Mouse (Mus musculus) liver, embryonic 16.5 days (tissue): ENCODE measurements around the gene Prss54. TPM values are rescaled to one million over a fixed set of nuclear protein-coding genes. Genes with fewer than 3 reads are reported as not detected.
A peak's percentile ranks its signal among the peaks of the same experiment; 100 is the strongest.

Experiments used
- ATAC-seq: fragments of 200-750 bp; cut with Nextera tagmentation; 2 replicates; pipeline ENCODE4 v1.8.0; 2017; ENCODE audit warnings: low read depth, mild to moderate bottlenecking, moderate number of reproducible peaks, moderate library complexity
- H3K27ac ChIP-seq: fragments of 300-500 bp; sonication (generic); 2 replicates; pipeline ENCODE4 v1.5.1; 2014; ENCODE audit warnings: mild to moderate bottlenecking, low read length
- H3K27me3 ChIP-seq: fragments of 300-500 bp; sonication (generic); 2 replicates; pipeline ENCODE4 v1.6.1; 2014; ENCODE audit warnings: low read depth, low read length, mixed read lengths; ENCODE audit not compliant: control insufficient read depth, insufficient read depth
- H3K36me3 ChIP-seq: fragments of 300-500 bp; sonication (generic); 2 replicates; pipeline ENCODE4 v1.6.1; 2014; ENCODE audit warnings: mild to moderate bottlenecking; ENCODE audit not compliant: control insufficient read depth, insufficient read depth
- H3K4me1 ChIP-seq: fragments of 300-500 bp; sonication (generic); 2 replicates; pipeline ENCODE4 v1.6.1; 2014; ENCODE audit warnings: low read depth, low read length, mixed read lengths; ENCODE audit not compliant: control insufficient read depth
- H3K4me2 ChIP-seq: fragments of 300-500 bp; sonication (generic); 2 replicates; pipeline ENCODE4 v1.6.1; 2014; ENCODE audit warnings: low read depth, low read length, mixed read lengths
- H3K4me3 ChIP-seq: fragments of 300-500 bp; sonication (generic); 2 replicates; pipeline ENCODE4 v1.5.1; 2014; ENCODE audit warnings: low read depth, mild to moderate bottlenecking, low read length
- H3K9ac ChIP-seq: fragments of 300-500 bp; sonication (generic); 2 replicates; pipeline ENCODE4 v1.6.1; 2014; ENCODE audit warnings: low read depth, low read length
- H3K9me3 ChIP-seq: fragments of 300-500 bp; sonication (generic); replicated peaks from 2 replicates; pipeline ENCODE4 v1.6.1; 2016; ENCODE audit warnings: low read length; ENCODE audit not compliant: control insufficient read depth
- WGBS: fragments of 180-500 bp; shearing (Covaris S2); extraction: QIAGEN DNeasy Blood & Tissue Kit; methylation state at CpG from one replicate; pipeline ENCODE4 v1.1.7; 2014; ENCODE audit not compliant: insufficient replicate concordance; 5-methylcytosine and 5-hydroxymethylcytosine counted together
- polyA plus RNA-seq: library from polyadenylated mRNA; unstranded; fragments of >200 nt; fragmentation: Nextera tagmentation; extraction: Ambion mirVana; gene quantifications from 2 replicates; pipeline ENCODE4 v1.2.1, GENCODE M21; 2015

Gene Prss54
- polyA plus RNA-seq, 1 experiment from 2014 or later: not detected

DNA sequence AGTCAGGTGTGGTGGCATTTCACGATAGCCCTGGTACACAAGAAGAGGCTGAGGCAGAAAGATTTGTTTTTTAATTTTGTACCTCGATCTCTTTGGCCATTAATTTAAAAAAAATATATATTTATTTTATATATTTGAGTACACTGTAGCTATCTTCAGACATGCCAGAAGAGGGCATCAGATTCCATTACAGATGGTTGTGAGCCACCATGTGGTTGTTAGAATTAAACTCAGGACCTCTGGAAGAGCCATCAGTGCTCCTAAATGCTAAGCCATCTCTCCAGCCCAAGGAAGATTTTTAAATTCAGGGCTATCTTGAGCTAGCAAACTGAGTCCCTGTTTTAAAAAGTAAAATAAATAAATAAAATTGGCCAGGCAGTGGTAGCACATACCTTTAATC is 26.0 kb upstream of the Prss54 start:
- ATAC-seq: no peak
- WGBS: 55% methylated on average over 2 of the region's 2 CpGs
- Histone ChIP-seq H3K9ac (no peak overlapping the region), H3K27me3 (0 out of 2 replicates have a peak, but pooled peaks cover 3% of the 10 kb centered on the region), H3K27ac (no peak overlapping the region), H3K36me3 (no peaks in the 10 kb centered on the region), H3K4me2 (no peak overlapping the region), H3K9me3 (no peaks in the 10 kb centered on the region), H3K4me3 (no peak overlapping the region), H3K4me1 (no peaks in the 10 kb centered on the region)

DNA sequence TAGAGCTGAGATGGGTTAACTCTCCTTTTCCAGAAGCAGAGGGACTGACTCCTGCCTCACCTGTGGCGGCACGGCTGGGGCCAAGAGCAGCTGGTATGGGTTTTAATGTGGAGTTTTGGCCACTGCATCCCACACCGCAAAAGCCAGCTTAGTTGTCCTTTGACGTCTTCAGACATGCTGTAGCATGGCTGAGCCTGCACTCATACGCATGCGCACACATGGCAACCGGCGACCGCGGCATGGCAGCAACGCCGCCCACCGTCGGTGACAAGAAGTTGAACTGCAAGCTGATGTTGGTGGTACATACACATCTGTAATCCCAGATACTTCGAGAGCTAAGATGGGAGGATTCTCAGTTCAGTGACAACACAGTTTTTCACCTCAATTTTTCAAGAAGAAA is 25.2 kb upstream of the Prss54 start:
- ATAC-seq: no peak
- H3K9ac ChIP-seq: no peak overlapping the region
- H3K27ac ChIP-seq: no peak overlapping the region
- H3K4me1 ChIP-seq: peaks cover 5% of the 10 kb centered on the region; the same call in 1 of the 2 replicates
- 62% methylated on average over 15 of the region's 15 CpGs for WGBS
- no peaks in the 10 kb centered on the region for H3K9me3 ChIP-seq
- no peaks in the 10 kb centered on the region for H3K36me3 ChIP-seq
- no peak overlapping the region for H3K4me2 ChIP-seq
- H3K4me3 ChIP-seq: no peak overlapping the region
- 0 out of 2 replicates have a peak, but pooled peaks cover 3% of the 10 kb centered on the region for H3K27me3 ChIP-seq

DNA sequence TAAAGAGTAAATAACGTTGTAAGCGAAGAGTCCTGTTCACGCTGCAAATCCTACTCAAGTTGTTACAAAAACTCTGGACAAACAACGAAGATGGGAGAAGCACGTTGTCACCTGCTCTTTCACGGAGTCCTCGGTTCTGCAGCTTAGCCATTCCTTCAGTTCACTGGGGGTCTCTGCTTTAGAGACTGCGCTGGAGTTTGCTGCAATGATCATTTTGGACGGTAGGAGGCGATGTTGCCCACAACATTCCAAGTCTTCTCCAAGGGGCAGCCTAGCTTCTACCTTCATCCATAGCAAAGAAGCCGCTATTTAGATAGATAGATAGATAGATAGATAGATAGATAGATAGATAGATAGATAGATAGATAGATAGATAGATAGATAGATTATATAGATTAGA is 23.7 kb upstream of the Prss54 start:
- ATAC-seq: no peak
- no peaks in the 10 kb centered on the region for H3K9me3 ChIP-seq
- no peak overlapping the region for H3K27ac ChIP-seq
- 0 out of 2 replicates have a peak, but pooled peaks cover 3% of the 10 kb centered on the region for H3K27me3 ChIP-seq
- peaks cover 5% of the 10 kb centered on the region; the same call in 1 of the 2 replicates for H3K4me1 ChIP-seq
- H3K9ac ChIP-seq: no peak overlapping the region
- H3K36me3 ChIP-seq: no peaks in the 10 kb centered on the region
- H3K4me3 ChIP-seq: no peak overlapping the region
- WGBS: 14% methylated on average over 11 of the region's 11 CpGs
- no peak overlapping the region for H3K4me2 ChIP-seq

DNA sequence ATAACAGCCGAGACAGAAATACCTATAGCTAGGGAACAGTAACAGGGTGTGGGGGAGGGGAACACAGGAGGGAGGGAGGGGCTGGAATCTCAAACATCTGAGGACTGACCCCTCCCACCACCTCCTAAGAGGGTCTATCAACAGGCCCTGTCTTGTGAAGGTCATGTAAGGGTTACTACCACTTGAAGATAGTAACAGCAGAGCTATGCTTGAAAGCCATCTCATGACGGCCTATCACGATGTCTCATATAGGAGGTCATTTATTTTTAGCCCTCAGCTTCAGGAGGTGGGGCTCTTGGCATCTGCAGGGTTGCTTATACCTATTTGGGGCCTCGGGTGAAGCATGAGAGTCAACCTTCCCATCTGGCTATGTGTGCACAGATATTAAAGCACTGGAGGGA is 20.7 kb upstream of the Prss54 start:
- Histone ChIP-seq H3K27me3 (0 out of 2 replicates have a peak, but pooled peaks cover 3% of the 10 kb centered on the region), H3K4me2 (no peak overlapping the region), H3K36me3 (no peaks in the 10 kb centered on the region), H3K9ac (no peak overlapping the region), H3K4me1 (peaks cover 18% of the 10 kb centered on the region), H3K27ac (no peak overlapping the region), H3K4me3 (no peak overlapping the region), H3K9me3 (no peaks in the 10 kb centered on the region)
- WGBS: 38% methylated on average over 4 of the region's 4 CpGs
- ATAC-seq: no peak

DNA sequence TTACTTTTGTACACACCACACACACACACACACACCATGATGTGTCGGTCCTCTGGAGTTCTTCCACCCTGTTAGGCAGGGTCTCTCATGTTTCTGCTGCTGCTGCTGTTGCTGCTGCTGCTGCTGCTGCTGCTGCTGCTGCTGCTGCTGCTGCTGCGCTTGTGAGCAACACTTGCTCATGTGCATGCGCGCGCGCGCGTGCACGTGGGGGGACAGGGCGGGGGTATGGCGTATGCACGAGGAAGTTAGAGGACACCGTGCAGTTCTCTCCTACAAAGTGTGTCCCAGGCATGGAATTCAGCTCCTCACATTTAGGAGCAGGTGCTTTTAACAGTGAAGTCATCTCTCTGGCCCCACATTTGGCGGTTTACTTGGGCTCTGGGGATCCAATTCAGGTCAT is 19.0 kb upstream of the Prss54 start:
- Histone ChIP-seq H3K27me3 (no peaks in the 10 kb centered on the region), H3K4me3 (no peak overlapping the region), H3K4me2 (no peak overlapping the region), H3K4me1 (peaks cover 24% of the 10 kb centered on the region), H3K9me3 (no peaks in the 10 kb centered on the region), H3K27ac (no peak overlapping the region), H3K36me3 (no peaks in the 10 kb centered on the region), H3K9ac (no peak overlapping the region)
- 78% methylated on average over 14 of the region's 14 CpGs for WGBS
- ATAC-seq: no peak

DNA sequence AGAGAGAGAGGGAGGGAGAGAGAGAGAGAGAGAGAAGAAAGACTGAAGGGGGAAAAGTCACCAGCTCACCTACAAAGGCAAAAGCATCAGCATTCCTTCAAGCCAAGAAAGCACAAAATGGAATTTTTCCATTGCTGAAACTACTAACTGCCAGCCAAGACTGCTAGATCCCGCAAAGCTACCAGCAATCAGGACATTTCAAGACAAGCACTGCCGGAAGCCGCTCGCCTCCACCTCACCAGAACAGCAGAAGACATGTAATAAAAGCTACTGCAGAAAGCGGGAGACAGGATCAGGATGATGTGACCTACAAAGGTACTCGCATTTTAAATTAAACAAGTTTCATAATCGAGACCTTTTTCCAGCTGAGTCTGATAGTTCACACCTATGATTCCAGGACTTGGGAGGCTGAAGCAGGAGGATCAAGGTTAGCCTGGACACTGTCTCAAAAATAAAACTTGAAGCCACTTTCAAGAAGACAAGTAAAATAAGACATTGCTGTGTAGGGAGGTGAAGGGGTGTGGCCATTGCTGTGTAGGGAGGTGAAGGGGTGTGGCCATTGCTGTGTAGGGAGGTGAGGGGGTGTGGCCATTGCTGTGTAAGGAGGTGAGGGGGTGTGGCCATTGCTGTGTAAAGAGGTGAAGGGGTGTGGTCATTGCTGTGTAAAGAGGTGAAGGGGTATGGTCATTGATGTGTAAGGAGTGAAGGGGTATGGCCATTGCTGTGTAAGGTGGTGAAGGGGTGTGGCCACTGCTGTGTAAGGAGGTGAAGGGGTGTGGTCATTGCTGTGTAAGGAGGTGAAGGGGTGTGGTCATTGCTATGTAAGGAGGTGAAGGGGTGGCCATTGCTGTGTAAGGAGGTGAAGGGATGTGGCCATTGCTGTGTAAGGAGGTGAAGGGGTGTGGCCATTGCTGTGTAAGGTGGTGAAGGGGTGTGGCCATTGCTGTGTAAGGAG is 17.6 kb upstream of the Prss54 start:
- Histone ChIP-seq H3K9me3 (no peaks in the 10 kb centered on the region), H3K27ac (no peak overlapping the region), H3K27me3 (no peaks in the 10 kb centered on the region), H3K4me1 (peaks cover 24% of the 10 kb centered on the region), H3K4me2 (no peak overlapping the region), H3K36me3 (no peaks in the 10 kb centered on the region), H3K4me3 (no peak overlapping the region), H3K9ac (no peak overlapping the region)
- 88% methylated on average over 7 of the region's 7 CpGs for WGBS
- ATAC-seq: no peak

DNA sequence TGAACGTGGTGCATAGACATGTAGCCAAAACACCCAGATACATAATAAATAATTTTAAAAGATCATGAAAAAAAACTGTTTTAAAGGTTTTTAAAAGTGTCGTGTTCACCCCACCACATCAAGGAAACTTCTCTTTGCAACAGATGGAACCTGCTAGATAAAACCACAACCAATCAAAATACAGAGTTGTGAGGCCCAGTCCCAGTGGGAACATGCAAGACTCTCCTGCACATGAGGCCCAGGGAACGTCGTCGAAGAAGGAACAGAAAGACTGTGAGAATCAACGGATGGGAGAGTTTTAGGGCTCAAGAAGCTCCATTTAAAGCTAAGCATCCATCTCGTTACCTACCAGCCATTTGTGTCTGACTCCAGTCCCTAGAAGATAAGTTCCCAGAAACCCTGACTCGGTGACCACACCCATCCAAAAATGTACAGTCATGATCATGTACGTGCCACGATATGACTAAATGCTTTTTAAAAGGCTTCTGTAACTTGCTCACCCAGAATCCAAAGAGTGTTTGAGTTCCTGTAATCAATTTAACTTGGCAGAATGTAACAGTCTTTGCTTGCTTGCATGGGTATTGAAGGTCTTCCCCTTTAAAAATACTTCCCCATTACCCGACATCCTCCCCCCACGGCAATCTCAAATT is 16.1 kb upstream of the Prss54 start:
- ATAC-seq: peak; percentile 91
- H3K4me3 ChIP-seq: no peak overlapping the region
- peak overlapping the region; percentile 87 for H3K27ac ChIP-seq
- peak overlapping the region; percentile 29; the same call in 1 of the 2 replicates for H3K9ac ChIP-seq
- H3K4me2 ChIP-seq: peak overlapping the region; percentile 28
- H3K27me3 ChIP-seq: no peaks in the 10 kb centered on the region
- H3K4me1 ChIP-seq: peaks cover 24% of the 10 kb centered on the region
- 26% methylated on average over 12 of the region's 12 CpGs for WGBS
- no peaks in the 10 kb centered on the region for H3K9me3 ChIP-seq
- no peaks in the 10 kb centered on the region for H3K36me3 ChIP-seq

DNA sequence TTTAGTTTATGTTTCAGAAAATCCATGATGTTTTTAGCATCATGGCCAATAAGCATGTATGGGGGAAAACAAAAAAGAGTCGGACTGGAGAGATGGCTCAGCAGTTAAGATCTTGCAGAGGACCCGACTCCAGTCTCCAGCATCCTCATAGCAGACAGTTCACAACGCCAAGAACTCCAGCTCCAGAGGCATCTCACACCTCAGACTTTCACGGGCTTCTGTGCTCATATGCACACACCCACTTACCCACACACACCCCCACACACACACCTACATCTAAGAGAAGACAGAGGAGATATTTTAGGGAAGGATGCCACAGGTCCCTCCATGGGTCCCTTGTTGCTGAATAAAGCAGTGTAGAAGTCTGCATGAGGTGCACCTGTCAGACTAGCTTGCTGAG is 14.4 kb upstream of the Prss54 start:
- H3K4me1 ChIP-seq: peaks cover 19% of the 10 kb centered on the region
- H3K27me3 ChIP-seq: no peaks in the 10 kb centered on the region
- WGBS: 60% methylated on average over 4 of the region's 4 CpGs
- no peaks in the 10 kb centered on the region for H3K9me3 ChIP-seq
- no peak overlapping the region for H3K9ac ChIP-seq
- H3K36me3 ChIP-seq: no peaks in the 10 kb centered on the region
- H3K4me2 ChIP-seq: no peak overlapping the region
- no peak for ATAC-seq
- H3K4me3 ChIP-seq: no peak overlapping the region
- no peak overlapping the region for H3K27ac ChIP-seq

DNA sequence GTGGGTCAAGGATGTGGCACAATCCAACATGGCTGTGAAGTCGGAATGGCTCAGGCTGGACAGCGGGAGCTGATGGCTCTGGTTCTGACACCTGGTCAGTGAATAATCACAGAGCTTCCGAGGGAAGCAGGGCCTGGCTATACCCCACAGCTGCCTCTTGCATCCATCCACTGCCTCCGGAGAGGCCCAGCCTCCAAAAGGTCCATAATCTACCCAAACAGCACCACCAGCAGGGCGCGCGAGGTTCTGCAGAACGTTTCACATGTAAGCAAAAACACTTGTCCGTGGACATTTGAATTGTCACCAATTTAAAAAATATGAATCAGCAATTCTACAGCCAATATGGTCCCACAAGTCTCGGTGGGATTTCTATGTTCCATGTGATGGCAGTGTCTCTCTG is 13.1 kb upstream of the Prss54 start:
- Histone ChIP-seq H3K4me3 (no peak overlapping the region), H3K4me1 (peaks cover 18% of the 10 kb centered on the region), H3K9me3 (no peaks in the 10 kb centered on the region), H3K36me3 (no peaks in the 10 kb centered on the region), H3K27me3 (no peaks in the 10 kb centered on the region), H3K27ac (no peak overlapping the region), H3K9ac (no peak overlapping the region), H3K4me2 (no peak overlapping the region)
- no peak for ATAC-seq
- 60% methylated on average over 10 of the region's 10 CpGs for WGBS
